Mouse (Mus musculus) lung, postnatal 0 days (tissue): ENCODE results near the gene Serpine2.

Source experiments
- CTCF ChIP-seq: IDR thresholded peaks from 2 replicates; pipeline ENCODE4 v1.5.1; 2016; ENCODE audit warnings: antibody characterized with exemption, mild to moderate bottlenecking
- EP300 ChIP-seq: IDR thresholded peaks from 2 replicates; pipeline ENCODE4 v1.6.1; 2016; ENCODE audit warnings: antibody characterized with exemption, mild to moderate bottlenecking, control low read depth

GRCm38 (mm10) chr1:79846891-79847290 lies 14.1 kb downstream of the Serpine2 start:
- TF ChIP-seq CTCF: no peak
- no peak for TF ChIP-seq EP300
